Mouse (Mus musculus) heart, adult 2 months (tissue): ENCODE data around the gene Grk4. TPM values are rescaled to one million over a fixed set of nuclear protein-coding genes. Genes with fewer than 3 reads are reported as not detected.

Source experiments
- DNase-seq, 2 experiments: peaks; one replicate each; pipeline ENCODE4 v3.0.0; 2021
- H3K27ac ChIP-seq: fragments of 200-600 bp; 2 replicates; pipeline ENCODE4 v1.8.1; 2022
- H3K27me3 ChIP-seq: fragments of 200-500 bp; 2 replicates; pipeline ENCODE4 v1.6.1; 2012; ENCODE audit warnings: mild to moderate bottlenecking, low read length, inconsistent platforms, mixed read lengths; ENCODE audit not compliant: control insufficient read depth, insufficient read depth
- H3K36me3 ChIP-seq: fragments of 200-500 bp; 2 replicates; pipeline ENCODE4 v1.6.1; 2012; ENCODE audit warnings: low read length, inconsistent platforms; ENCODE audit not compliant: control insufficient read depth, insufficient read depth
- H3K4me1 ChIP-seq: fragments of 200-500 bp; 2 replicates; pipeline ENCODE4 v1.6.1; 2011; ENCODE audit warnings: low read length; ENCODE audit not compliant: control insufficient read depth, insufficient read depth
- H3K4me3 ChIP-seq: fragments of 200-600 bp; 2 replicates; pipeline ENCODE4 v1.8.1; 2022
- H3K79me2 ChIP-seq: fragments of 200-500 bp; replicated peaks from 2 replicates; pipeline ENCODE4 v1.6.1; 2012; ENCODE audit warnings: mild to moderate bottlenecking, inconsistent platforms, low read length, moderate library complexity, mixed read lengths; ENCODE audit not compliant: control insufficient read depth, insufficient read depth
- H3K9ac ChIP-seq: fragments of 200-500 bp; 2 replicates; pipeline ENCODE4 v1.6.1; 2012; ENCODE audit warnings: low read depth, mild to moderate bottlenecking, control low read depth, inconsistent platforms, low read length, mixed read lengths
- CTCF ChIP-seq: fragments of 200-600 bp; IDR thresholded peaks from 2 replicates; pipeline ENCODE4 v1.8.1; 2022; ENCODE audit warnings: antibody characterized with exemption, mild to moderate bottlenecking, moderate library complexity
- EP300 ChIP-seq: fragments of 200-500 bp; IDR thresholded peaks from 2 replicates; pipeline ENCODE4 v1.6.1; 2011; ENCODE audit warnings: low read depth, low read length, control low read depth; ENCODE audit not compliant: insufficient read depth
- POLR2A ChIP-seq: fragments of 200-500 bp; IDR thresholded peaks from 2 replicates; pipeline ENCODE4 v1.6.1; 2011; ENCODE audit warnings: mild to moderate bottlenecking, low read depth, low read length, control low read depth; ENCODE audit not compliant: insufficient read depth
- WGBS: fragments of 180-500 bp; shearing (Covaris S2); methylation state at CpG from one replicate; pipeline ENCODE4 v1.1.7; 2018; 5-methylcytosine and 5-hydroxymethylcytosine counted together
- intact Hi-C: fragments of 180-260 bp; cut with DNase I; formaldehyde crosslinking; loops from one replicate; pipeline ENCODE4 v1.15.1; 2025
- polyA plus RNA-seq: library from polyadenylated mRNA; depleted of rRNA; stranded (reverse); fragments of >200 nt; gene quantifications from 2 replicates; pipeline ENCODE4 v1.2.3, GENCODE M21; 2012
- total RNA-seq, 2 experiments: library from RNA; stranded (reverse); gene quantifications; 2 replicates each; pipeline ENCODE4 v1.2.3; 2021

Grk4 gene
- total and polyA plus RNA-seq, 3 experiments = 0.74 to 0.84 (median 0.84) TPM

DNA sequence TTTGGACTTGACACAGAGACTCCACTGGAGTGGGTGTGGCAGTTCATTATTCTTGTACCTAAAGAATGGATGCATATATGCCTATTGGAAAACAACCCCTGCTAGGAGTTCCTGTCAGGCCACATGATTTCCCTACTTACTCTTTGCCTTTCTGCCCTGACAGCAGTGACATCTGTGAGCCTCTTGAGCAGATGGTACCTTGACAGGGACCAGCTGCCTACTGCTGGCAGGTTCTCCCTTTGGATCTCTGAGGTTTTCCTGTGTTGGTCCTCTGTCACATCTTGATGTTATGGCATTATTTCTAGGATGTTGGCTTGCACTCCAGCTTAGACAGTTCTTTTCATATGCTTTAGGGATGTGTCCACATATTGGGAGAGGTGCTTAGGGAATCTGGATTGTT, 69.0 kb downstream of the Grk4 start:
- intact Hi-C loops = no loop called here
- Histone ChIP-seq H3K9ac (no peak overlapping the region), H3K36me3 (no peaks in the 10 kb centered on the region), H3K4me1 (no peaks in the 10 kb centered on the region), H3K27me3 (no peaks in the 10 kb centered on the region), H3K4me3 (no peak overlapping the region), H3K27ac (no peak overlapping the region), H3K79me2 (no peaks in the 10 kb centered on the region)
- TF ChIP-seq POLR2A = no peak
- no peak for DNase-seq

DNA sequence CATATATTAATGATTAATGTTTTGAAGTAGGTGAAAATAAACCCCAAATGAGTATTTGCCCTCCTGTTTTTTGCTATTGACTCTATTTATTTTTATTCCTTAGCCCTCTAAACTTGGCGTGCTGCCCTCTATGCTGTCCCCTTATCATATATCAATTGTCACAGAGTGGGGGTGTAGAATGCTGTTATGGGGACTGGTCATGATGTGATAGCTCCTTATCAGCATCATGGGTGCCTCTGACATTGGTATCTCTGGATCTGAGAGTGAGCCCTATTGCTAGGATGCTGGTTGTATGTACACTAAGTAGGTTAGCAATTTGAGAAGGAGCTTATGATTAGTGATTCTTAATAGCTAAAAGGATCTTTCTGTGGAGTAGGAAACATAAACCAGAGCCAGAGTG, 70.1 kb downstream of the Grk4 start:
- Histone ChIP-seq H3K4me3 (no peak overlapping the region), H3K27me3 (no peaks in the 10 kb centered on the region), H3K4me1 (no peaks in the 10 kb centered on the region), H3K36me3 (no peaks in the 10 kb centered on the region), H3K9ac (no peak overlapping the region), H3K27ac (no peak overlapping the region), H3K79me2 (no peaks in the 10 kb centered on the region)
- DNase-seq = no peak
- WGBS = 35% methylated on average over 1 of the region's 1 CpGs
- intact Hi-C loops = no loop called here
- TF ChIP-seq POLR2A (no peak), EP300 (no peak), CTCF (no peak)

DNA sequence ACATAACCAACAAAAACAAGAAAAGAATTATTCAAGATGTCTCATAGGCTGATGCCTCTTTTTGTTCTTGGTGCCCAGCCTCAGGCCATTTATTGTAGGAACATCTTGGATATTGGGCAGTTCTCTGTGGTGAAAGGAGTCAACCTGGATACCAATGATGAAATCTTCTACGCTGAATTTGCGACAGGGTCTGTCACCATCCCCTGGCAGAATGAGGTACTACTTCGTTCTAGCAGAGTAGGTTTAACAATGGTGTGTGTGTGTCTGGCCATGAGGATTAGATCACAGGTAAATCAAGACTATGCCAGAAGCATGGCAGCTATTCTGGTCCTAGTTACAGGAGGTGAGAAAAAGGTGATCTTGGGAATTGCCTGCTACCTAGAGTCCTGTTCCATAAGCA, 91.3 kb downstream of the Grk4 start:
- intact Hi-C loops = no loop called here
- Histone ChIP-seq H3K27ac (no peak overlapping the region), H3K4me3 (no peak overlapping the region), H3K9ac (no peak overlapping the region), H3K79me2 (no peaks in the 10 kb centered on the region), H3K27me3 (no peaks in the 10 kb centered on the region), H3K36me3 (no peaks in the 10 kb centered on the region), H3K4me1 (no peaks in the 10 kb centered on the region)
- TF ChIP-seq EP300 (no peak), POLR2A (no peak), CTCF (no peak)
- 61% methylated on average over 3 of the region's 3 CpGs for WGBS
- DNase-seq = no peak

DNA sequence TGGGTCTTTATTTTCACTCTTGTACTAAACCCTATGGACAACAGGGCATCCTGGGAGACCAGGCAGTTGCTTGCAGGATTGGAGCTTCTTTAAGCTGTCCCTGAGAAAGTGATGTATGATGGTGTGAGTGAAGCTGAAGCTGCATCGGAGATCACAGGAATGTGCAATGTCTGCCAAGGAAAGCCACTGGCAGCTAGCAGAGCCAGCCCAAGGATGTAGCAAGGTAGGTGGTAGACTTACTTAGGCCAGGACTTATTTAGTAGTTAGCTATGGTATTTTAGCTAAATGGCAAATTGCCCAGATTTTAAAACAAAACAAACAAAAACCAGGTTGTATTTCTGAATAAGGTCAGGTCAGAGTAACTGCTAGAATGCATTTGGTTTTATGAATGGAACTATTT, 98.6 kb downstream of the Grk4 start:
- Histone ChIP-seq H3K79me2 (no peaks in the 10 kb centered on the region), H3K27ac (no peak overlapping the region), H3K27me3 (no peaks in the 10 kb centered on the region), H3K4me1 (peaks cover 6% of the 10 kb centered on the region), H3K9ac (no peak overlapping the region), H3K36me3 (no peaks in the 10 kb centered on the region), H3K4me3 (no peak overlapping the region)
- no peak for TF ChIP-seq POLR2A
- TF ChIP-seq EP300 = no peak
- TF ChIP-seq CTCF = no peak
- no peak for DNase-seq
- intact Hi-C loops = no loop called here
- 65% methylated on average over 1 of the region's 1 CpGs for WGBS

DNA sequence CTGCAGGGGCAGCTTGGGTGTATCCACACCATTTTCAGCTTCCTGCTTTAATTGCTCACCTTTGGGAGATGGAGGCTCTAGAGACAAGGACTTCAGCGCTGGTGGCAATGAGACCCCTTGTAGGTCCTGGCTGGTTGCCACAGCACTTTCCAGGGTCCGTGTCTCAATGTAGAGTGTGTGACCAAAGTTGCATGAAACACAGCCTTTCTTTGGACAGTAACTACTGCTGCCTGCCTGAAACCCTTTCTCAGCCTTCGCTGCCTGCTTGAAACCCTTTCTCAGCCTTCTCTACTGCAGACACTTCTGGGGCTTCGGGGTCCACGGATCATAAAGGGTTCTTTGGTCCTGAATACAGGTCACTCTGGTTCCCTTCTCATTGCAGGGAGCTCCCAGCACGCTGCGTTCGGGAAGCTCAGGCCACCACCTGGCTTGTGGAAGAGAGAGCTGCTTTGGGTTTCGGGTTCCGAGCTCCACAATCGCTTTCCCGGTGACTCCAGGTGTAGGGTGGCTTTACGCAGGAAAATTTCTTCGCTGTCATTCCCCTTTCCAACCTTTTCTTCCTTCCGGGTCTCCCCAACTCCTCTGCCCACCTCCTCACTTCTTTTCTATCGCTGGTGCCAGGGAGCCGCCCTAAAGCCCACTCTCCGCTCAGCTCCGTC, 100.8 kb downstream of the Grk4 start:
- no peaks in the 10 kb centered on the region for H3K27me3 ChIP-seq
- H3K9ac ChIP-seq = peak overlapping the region; percentile 57
- intact Hi-C loops = loop anchor here (5.0 to 10.0 kb wide), 2 partner anchors 99 to 246 kb away; partner anchors contain the start of genes Grk4, Nop14 and Tnip2
- H3K4me3 ChIP-seq = peak overlapping the region; percentile 65
- TF ChIP-seq EP300 (no peak), POLR2A (no peak), CTCF (no peak)
- 2% methylated on average over 19 of the region's 19 CpGs for WGBS
- no peaks in the 10 kb centered on the region for H3K79me2 ChIP-seq
- H3K36me3 ChIP-seq = no peaks in the 10 kb centered on the region
- DNase-seq = no peak
- H3K4me1 ChIP-seq = peaks cover 6% of the 10 kb centered on the region
- peak overlapping the region; percentile 82 for H3K27ac ChIP-seq

DNA sequence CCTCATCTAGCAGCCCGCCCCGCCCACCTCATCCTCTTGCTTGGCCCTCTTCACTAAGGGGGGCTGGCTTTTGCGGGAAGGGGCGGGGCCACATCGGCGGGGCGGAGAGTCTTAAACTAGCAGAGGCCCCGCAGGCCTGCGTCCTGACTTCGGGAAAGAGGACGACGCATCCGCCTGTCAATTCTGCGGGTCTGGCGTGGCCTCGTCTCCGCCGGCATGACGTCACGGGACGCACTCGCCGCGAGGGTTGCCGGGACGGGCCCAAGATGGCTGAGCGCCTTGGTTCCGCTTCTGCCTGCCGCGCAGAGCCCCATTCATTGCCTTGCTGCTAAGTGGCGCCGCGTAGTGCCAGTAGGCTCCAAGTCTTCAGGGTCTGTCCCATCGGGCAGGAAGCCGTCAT, 101.3 kb downstream of the Grk4 start, which contains the start of gene Htt:
TSS of gene Htt (plus strand) at position 232 of the 400 bp plus-strand sequence.
- Histone ChIP-seq H3K4me3 (peak within 1 kb of the TSS; percentile 65), H3K4me1 (peaks cover 6% of the 10 kb centered on the region), H3K36me3 (no peaks in the 10 kb centered on the region), H3K27me3 (no peaks in the 10 kb centered on the region), H3K27ac (peak within 1 kb of the TSS; percentile 82), H3K79me2 (no peaks in the 10 kb centered on the region), H3K9ac (peak within 1 kb of the TSS; percentile 85)
- TF ChIP-seq EP300 (0 out of 2 replicates have a peak, but pooled peaks have one; percentile 10), POLR2A (peak; percentile 81), CTCF (no peak)
- under 1% methylated on average over 35 of the region's 35 CpGs for WGBS
- DNase-seq = peak; percentile 97 to 98
- intact Hi-C loops = loop anchor here (5.0 to 10.0 kb wide), 2 partner anchors 99 to 247 kb away; partner anchors contain the start of genes Grk4, Nop14 and Tnip2
